Mouse (Mus musculus) Muller cell, postnatal 12 days (primary cell): ENCODE results near the gene Alkbh7.

ENCODE experiments used
- DNase-seq: peaks from one replicate; pipeline ENCODE4 v3.0.0-alpha.2; 2015; ENCODE audit errors: inconsistent ontology term

The Alkbh7 gene

GRCm38 (mm10) chr17:56997029-56997667 is at the start of gene Alkbh7:
Alkbh7 (plus strand) TSS chr17:56997339.
- peak; percentile 96 for DNase-seq

GRCm38 (mm10) chr17:56950915-56951314 is 46.2 kb upstream of the Alkbh7 start:
- DNase-seq, result no peak

GRCm38 (mm10) chr17:56952639-56953038 is 44.5 kb upstream of the Alkbh7 start:
- DNase-seq, result no peak

GRCm38 (mm10) chr17:56954871-56955270 is 42.3 kb upstream of the Alkbh7 start:
- DNase-seq, result no peak

GRCm38 (mm10) chr17:56957763-56958429 is 39.2 kb upstream of the Alkbh7 start:
- DNase-seq, result peak; percentile 7

GRCm38 (mm10) chr17:56958667-56959066 is 38.5 kb upstream of the Alkbh7 start:
- DNase-seq, result no peak

GRCm38 (mm10) chr17:56961880-56962279 is 35.3 kb upstream of the Alkbh7 start:
- DNase-seq, result no peak

GRCm38 (mm10) chr17:56962642-56963405 is 34.3 kb upstream of the Alkbh7 start:
- no peak for DNase-seq

- DNase-seq, result no peak
These were observed 33.5 kb upstream of the Alkbh7 start for GRCm38 (mm10) chr17:56963646-56964045.

GRCm38 (mm10) chr17:56969321-56969720 is 27.8 kb upstream of the Alkbh7 start:
- no peak for DNase-seq

- no peak for DNase-seq
These were observed 27.1 kb upstream of the Alkbh7 start for GRCm38 (mm10) chr17:56970081-56970480.

- no peak for DNase-seq
These were observed 23.0 kb upstream of the Alkbh7 start for GRCm38 (mm10) chr17:56973956-56974707.

- no peak for DNase-seq
These were observed 22.4 kb upstream of the Alkbh7 start for GRCm38 (mm10) chr17:56974708-56975240.

GRCm38 (mm10) chr17:56975391-56975790 is 21.7 kb upstream of the Alkbh7 start:
- DNase-seq, result no peak

- DNase-seq, result no peak
These were observed 20.4 kb upstream of the Alkbh7 start for GRCm38 (mm10) chr17:56976531-56977390.

GRCm38 (mm10) chr17:56979524-56979923 is 17.6 kb upstream of the Alkbh7 start:
- DNase-seq, result no peak

GRCm38 (mm10) chr17:56981049-56981448 is 16.1 kb upstream of the Alkbh7 start:
- DNase-seq, result no peak

GRCm38 (mm10) chr17:56982013-56982412 is 15.1 kb upstream of the Alkbh7 start, which contains the start of gene Acer1:
Acer1 (minus strand) TSS chr17:56982126.
- no peak for DNase-seq

- DNase-seq, result no peak
These were observed 12.3 kb upstream of the Alkbh7 start for GRCm38 (mm10) chr17:56984886-56985285.

GRCm38 (mm10) chr17:56985656-56986055 is 11.5 kb upstream of the Alkbh7 start:
- DNase-seq, result no peak
